Mouse (Mus musculus): ENCODE results near the gene Eif1.
"Not testable (repeated sequence)": the region's sequence is repeated elsewhere in the genome, so short reads cannot be mapped to it uniquely, and the experiment has no call there.

The Eif1 gene

DNA sequence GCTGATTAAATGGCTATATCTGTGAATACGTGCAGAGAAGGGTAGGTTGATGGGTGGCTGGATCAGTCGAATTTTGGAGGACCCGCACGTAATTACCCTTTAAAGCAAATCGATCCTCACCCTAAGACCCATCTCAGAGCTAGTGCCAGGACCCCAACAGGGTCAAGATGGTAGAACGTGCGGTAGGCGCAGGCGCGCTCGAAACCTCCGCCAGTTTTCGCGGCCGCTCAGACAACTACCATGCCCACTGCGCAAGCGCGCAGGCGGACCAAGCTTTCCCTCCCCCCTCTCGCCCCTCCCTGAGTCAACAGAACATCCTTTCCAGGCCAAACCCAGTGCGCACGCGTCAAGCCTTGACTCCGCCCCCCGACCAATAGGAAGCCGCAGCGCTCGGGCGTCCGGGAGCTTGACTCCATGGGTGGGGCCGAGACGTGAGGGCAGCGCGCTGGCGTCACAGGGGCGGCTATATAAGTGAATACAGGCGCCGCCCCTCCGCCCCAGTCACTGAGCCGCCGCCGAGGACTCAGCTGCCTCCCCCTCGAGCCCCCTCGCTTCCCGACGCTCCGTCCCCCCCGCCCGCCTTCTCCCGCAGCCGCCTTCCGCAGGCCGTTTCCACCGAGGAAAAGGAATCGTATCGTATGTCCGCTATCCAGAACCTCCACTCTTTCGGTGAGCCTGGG lies at the start of gene Eif1:
Gene Eif1 (plus strand): TSS at position 394 of the 680 bp plus-strand sequence.
- peak; percentile 100 for DNase-seq (ENCODE audit: low read depth)

DNA sequence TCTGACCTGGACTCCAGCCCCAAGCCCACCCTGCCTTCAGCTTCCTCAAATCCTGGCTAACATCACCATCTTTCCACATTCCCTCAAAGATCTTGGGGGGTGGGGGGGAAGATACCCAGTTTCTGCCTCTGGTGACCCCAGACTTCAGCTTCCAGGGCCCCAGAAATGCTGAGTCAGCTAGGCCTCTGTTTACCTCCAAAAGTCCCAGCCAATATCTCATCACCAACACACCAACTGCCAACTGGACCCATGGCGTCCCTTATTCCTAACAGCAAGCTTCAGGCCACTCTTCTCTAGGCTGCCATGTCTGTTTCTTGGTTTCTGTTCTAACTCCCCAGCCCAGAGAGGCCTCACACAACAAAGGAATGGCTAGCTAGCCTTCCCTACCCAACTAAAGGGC lies 47.8 kb upstream of the Eif1 start:
- no peak for DNase-seq (ENCODE audit: low read depth)

DNA sequence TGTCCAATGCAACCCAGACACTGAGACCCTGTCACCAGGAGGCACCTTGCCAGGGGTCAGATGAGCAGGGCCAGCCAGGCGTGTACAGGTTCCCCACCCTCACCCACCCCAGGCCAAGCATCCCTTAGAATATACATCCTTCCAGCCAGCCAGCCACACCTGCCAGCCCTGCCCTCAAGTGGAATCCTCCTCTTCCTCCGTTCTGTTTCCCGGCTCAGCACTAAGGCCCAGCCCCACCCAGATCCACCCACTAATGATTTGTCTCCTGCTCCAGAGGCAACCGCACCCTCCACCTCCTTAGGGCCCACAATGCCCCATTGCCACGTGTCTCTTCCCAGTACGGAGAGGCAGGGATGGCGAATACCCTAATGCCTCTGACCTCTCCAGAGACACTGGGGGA lies 45.0 kb upstream of the Eif1 start:
- DNase-seq (ENCODE audit: low read depth), result no peak

DNA sequence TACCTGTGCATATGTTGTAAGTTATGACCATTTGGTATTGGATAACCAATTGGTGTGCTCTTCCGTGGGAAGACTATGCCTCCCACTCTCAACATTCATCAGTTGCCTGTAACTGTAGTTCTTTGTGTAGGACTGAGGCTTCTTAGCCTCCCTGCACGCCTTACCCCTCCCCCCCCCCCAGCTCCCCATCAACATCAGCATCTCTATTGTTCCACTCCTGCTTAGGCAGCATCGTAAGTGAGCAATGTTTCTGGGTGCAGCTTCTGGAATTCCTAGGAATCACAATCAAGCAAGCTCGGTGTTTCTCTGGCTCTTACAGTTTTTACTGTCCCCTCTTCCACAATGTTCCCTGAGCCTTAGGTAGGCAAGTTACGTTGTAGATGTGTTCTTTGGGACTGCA lies 44.2 kb upstream of the Eif1 start:
- DNase-seq (ENCODE audit: low read depth), result no peak

DNA sequence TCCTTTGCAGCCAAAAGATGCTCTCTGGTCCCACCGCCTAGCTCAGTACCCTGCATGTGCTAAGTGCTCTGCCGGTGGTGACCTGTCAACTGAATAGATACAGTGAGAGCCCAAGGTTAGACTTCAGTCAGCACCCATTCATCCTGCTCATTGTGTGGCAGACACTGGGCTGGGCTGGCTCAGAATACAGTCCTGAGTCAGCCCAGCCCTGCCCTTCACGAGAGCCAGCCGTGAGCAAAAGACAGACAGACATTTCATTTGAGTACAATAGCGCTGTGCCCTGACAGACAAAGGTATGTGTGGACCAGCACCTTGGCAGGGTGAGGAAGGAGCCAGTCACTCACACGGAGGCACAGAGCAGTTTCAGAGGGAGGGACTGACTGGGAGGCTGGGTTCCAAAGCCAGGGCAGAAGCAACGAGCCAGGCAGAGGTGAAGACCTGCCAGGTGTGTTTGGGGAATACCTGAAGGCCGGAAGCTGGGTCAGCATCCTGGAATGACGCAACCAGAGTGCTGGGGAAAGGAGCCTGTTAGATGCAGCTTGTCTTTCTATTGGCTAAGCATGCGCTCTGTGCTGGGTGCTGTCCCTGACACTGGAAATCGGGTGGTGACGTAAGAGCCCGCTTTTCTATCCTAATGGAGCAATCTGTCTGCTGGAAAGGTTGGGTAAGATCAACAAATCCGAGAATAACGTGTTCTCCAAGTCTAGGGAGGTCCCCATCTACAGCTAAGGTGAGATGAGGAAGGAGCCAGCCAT lies 41.8 kb upstream of the Eif1 start:
- no peak for DNase-seq (ENCODE audit: low read depth)

DNA sequence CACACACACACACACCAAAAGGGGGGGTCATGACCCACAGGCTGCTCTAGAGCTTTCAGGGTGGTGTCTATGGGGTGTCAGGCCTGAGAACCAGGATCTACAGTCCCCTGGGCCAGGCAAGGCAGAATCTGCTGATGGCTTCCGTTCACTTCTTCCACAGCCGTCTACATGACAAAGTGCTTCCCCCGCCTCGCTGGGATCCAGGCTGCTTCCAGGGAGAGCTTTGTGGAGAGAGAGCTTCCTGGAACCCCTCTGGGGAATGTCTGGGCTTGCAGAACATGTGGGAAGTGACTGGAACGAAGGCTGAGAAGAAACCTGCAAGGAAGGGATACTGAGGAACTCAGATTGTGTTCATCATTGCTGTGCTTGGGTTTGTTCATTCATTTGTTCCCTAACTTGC lies 40.9 kb upstream of the Eif1 start:
- no peak for DNase-seq (ENCODE audit: low read depth)

DNA sequence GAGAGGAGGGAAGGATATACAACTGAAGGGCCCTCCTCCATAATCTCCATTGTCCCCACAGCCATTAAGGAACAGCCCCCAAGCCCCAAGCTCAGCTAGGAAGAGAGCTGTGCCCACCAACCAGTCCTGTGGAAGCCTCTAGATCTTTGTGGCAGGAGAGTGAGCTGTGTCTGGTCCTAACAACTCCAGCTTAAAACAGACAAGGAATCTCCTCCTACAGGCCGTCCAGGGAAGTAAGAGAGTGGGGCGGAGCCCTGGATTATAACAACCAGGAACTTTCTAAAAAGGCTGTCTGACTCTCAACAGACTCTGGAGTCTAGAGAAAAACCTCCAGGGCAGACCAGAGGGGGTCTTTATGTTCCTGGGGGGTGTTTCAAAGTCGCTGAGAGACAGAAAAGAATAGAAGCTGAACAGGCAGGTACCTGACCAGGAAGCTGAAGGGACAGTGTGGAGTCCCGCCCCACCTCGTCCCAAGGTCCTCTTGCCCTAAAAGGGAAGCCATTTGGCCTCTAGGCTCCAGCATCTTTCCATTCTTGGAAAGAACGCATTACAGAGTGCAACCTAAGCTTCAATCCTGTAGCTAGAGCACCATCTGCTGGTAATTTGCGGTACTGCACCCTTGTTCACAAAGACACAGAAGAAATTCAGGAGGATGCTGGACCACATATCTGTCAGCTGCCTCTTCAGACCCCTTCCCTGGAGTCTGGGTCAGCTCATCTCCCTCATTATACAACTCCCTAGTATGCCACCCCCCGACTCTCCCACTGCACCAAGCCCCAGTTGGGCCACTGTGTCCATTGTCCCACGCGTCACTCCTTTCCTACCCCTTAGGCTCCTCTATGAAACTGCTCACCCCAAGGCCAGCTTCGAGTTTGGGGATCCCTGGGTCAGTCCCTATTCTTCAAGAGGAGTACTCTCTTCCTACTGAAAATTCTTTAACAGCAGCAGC lies 37.8 kb upstream of the Eif1 start:
- peak; percentile 80 for DNase-seq (ENCODE audit: low read depth)

DNA sequence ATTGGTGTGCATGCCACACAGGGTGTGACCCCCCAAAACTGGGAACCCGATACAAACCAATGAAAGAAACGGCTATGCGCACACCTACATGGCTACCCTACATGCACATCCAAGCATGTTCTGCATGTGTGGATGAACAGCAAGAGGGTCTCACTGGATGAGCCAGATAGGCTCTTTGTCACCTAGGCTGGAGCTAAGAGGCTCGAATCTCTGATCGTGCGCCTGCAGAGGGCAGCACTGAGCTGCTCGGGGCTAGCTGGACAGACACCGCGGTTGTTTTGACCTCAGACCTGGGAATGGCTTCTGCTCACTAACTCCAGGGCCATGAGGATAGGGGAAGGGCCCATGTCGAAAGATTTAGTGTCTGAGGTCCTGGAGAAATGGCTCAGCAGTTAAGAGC lies 37.1 kb upstream of the Eif1 start:
- peak; percentile 77 for DNase-seq (ENCODE audit: low read depth)

DNA sequence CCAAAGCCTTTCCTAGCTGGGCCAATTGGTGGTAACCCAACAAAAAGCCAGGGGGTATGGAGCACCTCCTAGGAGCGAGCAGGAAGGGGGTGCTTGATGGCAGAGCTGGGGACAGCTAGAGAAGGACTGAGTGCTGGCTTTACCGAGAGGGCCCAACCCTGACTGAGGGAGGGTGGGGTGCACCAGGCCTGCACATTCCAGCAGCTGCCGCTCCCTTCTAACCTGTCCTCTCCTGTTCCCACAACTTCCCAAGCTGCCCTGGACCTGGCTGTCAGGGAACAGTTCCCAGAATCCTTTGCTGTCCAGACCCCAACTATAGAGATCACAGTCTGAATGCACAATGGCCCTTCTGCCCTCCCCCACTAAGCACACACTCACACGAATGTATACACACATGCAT lies 34.7 kb upstream of the Eif1 start:
- DNase-seq (ENCODE audit: low read depth), result no peak

DNA sequence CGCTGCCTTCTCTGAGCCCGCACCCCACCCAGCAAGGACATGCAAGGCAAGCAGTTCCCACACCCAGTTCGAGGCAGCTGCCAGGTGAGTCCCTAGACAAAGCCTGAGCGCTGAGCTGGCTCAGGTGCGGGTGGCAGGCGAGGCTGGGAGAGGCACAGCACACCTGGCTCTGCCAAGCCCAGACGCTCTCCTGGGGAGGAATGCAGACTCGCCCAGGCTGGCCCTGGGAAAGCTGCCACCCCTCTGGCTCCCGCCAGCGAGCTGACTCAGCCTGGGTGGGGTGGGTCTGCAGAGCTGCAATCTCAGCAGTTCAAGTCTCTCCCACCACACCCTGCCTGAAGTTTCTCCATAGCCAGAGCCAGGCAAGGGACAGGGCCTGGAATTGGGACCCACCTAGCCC lies 32.7 kb upstream of the Eif1 start:
- no peak for DNase-seq (ENCODE audit: low read depth)

DNA sequence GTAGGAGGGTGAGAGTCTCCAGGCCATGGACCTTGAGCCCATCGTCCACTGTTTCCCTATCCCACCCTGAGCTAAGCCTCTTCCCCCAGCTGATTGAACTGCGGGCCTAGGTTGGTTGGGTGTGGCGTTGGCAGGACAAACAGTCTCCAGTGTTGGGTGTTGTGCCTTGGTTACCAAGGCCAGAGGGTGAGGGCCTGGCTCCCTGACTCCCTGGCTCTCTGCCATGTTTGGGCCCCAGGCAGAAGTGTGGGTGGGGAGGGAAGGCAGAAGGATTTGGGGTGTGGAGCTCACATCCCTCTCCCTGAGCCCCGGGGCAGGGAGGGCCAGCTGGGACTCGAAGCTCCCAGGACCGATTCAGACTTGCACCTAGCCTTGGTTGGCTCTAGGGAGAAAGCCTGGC lies 30.7 kb upstream of the Eif1 start:
- DNase-seq (ENCODE audit: low read depth), result no peak

DNA sequence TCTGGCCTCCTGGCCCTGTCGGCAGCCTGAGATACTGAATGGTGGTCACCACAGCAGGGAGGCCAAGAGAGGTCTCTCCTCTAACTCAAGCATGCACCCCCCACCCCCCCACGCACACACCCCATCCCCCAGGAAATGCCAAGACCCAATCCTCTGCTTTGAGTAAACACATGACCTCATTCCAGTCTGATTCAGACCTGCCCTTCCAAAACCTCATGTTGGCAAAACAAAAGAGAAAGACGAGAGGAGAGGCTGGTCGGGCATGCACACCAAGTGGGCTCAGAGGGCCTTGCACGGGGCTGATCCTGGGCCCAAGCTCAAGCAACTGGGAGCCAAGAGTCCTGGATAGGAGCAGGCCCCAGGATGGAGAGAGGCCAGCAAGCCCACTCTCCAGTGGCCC lies 29.4 kb upstream of the Eif1 start:
- no peak for DNase-seq (ENCODE audit: low read depth)

DNA sequence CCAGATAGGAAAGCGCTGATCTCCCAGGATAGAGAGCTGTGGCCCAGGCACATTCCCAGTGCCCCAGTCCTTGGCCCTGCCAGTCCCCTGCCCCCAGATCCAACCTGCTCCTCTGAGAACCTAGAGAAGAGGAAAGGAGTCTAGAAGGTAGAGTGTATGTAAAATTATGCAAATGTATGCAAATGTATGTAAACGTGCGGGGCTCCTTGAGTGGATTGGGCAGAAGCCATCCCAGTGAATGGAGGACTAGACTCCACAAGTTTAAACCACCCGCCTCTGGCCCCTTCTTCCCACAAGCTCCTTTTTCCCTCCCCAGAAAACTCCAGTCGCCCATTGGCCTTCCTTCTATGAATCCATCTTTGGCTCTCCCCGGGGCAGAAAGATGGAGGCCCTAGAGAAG lies 26.8 kb upstream of the Eif1 start:
- DNase-seq (ENCODE audit: low read depth), result no peak

DNA sequence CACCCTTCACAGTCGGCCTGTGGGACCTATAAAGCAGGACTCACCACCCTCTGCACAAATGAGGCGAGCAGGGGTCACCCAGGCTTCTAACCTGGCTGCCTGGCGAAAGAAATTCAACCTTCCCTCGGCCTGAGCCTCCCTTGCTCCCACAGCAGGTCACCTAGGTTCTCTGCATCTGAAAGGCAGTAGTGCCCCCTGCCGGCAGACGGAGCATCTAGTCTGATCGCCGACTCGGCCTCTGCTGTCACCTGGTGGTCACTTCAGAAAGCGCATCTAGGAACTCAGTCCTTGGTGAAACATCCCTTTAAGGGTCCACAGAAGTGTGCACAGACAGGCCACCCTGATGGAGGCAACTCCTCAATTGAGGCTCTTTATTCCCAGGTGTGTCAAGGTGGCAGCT lies 24.4 kb upstream of the Eif1 start:
- peak; percentile 78 for DNase-seq (ENCODE audit: low read depth)

DNA sequence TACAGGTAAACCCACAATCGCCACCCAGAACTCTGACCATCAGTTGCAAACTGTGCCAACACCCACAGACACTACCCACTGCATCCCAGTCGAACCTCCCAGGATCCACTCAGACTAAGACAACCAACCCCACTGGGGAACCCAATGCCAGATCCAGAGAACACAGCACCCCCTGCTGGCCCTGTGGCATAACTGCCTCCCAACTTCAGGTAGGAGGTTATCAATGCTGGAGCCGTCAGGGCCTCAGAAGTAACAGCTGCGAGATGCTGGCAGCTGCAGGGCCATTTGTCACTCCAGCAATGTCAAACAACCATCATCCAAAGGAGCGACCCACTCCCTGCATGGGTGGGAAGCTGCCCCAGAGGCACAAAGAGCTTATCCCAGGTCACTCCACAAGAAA lies 21.9 kb upstream of the Eif1 start:
- DNase-seq (ENCODE audit: low read depth), result peak; percentile 13

DNA sequence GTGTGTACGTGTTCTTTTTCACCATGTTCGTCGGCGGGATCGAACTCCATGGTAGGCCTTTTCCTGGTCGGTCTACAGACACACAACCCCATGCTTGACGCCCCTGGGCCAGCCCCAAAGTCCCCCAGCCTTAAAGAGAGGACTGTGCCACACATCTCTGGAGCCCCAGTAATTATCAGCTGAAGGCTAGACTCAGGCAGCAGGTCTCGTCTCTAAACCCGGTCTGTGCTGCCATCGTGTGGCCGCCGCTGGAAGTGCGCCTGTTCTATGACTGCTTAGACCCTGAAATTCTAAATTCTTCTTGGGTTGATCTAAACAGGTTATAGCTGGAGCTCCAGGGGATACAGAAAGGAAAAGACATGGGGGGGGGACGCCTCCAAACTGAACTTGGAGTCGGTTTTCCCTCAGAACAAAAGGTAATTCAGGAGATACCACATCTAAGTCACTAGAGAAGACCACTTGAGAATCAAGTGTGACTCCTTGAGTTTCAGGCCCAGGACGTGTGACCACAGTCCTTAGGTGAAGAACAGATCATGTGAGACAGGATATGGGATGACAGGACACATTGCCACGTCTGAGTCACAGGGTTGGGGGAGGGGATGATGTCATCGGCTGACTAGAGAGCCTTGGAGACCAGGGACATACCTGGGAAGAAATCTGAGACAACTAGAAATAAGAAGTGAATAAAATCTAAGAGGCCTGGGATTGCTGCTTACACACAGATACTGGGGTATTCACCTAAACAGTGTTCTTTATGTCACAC lies 21.2 kb upstream of the Eif1 start:
- peak; percentile 76 for DNase-seq (ENCODE audit: low read depth)

DNA sequence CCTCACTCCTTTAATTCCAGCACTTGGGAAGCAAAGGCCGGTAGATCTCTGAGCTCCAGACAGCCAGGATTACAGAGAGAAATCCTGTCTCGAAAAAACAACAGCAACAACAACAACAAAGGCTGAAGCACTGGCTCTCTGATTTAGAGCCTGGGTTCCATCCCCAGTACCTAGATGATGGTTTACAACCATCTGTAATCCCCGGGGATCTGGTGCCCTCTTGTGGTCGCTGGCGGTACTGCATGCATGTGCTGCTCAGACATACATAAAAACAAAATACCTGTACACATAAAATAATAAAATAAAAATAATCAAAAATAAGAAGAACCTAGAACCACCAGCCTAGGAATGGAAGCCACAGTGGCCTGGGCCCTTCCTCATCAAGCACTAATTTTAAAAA lies 19.4 kb upstream of the Eif1 start:
- peak; percentile 65 for DNase-seq (ENCODE audit: low read depth)

DNA sequence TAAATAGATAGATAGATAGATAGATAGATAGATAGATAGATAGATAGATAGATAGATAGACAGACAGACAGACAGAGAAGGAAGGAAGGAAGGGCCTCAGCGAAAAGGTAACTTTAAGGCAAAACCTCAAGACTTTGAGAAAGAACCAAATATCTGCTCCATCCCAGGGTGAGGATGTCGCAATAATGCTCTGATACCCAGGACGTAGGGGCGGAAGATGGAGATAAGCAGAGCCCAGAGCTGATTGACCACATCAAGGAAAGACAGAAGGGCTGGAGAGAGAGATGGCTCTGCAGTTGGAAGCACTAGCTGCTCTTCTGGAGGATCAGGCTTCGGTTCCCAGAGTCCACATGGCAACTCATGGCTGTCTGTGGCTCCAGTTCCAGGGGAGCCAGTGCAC lies 18.4 kb upstream of the Eif1 start:
- peak; percentile 74 for DNase-seq (ENCODE audit: low read depth)

DNA sequence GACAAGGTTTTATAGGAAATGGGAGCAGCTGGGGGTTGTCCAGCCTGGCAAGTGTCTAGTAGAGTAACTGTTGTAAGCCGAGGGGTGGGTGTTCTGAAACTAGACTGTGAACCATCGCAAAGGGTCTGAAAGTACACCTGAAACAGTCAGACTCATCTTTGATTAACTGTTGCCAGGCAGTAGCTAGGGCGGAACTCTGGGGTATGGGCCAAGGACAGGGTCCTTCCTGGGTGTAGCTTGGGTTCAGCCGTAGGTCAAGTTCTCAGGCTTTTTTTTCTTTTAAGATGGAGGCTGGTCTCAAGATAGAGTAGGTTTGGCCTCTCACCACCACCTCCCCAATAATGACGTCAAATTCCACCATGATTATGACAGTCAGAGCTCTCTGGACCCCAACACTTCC lies 11.8 kb upstream of the Eif1 start:
- DNase-seq (ENCODE audit: low read depth), result no peak

DNA sequence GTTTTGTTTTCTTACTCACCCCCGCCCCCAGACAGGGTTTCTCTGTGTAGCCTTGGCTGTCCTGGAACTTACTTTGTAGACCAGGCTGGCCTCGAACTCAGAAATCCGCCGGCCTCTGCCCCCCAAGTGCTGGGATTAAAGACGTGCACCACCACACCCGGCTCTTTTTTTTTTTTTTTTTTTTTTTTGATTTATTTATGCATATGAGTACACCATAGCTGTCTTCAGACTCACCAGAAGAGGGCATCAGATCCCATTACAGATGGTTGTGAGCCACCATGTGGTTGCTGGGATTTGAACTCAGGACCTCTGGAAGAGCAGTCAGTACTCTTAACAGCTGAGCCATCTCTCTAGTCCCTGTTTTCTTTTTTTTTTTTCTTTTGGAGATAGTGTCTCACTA lies 11.0 kb upstream of the Eif1 start:
- DNase-seq (ENCODE audit: low read depth), result not testable (repeated sequence)

DNA sequence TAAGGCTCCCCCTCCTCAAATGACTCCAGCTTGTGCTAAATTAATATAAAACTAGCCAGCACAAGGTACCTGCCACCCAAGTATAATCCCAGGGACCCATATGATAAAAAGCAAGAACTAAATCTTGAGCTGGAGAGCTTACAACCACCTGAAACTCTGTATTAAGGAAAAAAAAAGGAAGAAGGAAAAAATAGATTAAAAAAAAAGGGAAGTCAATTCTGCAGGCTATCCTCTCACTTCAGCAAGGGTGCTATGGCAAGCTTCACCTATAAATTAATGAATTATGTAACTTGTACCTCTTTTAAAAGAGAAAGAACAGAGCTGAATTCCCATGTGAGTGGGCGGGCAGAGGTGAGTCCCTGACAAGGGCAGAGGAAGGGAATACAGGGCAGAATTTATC lies 8.0 kb upstream of the Eif1 start:
- no peak for DNase-seq (ENCODE audit: low read depth)

DNA sequence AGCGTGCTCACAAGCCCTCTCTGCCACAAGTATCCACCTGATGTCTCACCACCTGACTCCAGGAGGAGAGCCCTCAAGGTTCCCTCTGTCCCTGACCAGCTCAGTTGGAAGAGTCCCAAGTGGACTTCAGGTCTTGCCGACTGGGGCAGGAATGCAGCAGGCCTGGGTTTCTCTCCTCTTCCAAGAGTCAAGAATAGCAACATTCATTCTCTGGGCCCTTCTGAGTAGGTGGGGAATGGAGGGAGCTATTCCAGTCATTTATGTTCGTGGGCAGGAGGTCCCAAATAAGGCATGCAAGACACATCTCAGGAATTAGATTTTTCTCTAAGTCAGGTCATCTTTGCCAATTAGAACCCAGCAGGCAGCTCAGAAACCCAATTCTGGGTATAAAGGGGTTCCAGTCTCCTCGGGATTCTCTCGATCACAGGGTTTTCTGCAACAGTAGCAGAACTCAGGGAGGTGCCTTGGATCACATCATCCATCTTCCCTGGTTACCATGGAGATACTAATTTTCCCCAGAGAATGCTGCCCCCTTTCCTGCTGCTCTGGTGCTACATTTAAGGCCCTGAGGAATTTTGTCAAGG lies 7.5 kb upstream of the Eif1 start:
- no peak for DNase-seq (ENCODE audit: low read depth)

All from 416B (cell line).